Mouse (Mus musculus) gastrocnemius, postnatal 4 days (tissue): ENCODE data around the gene Nfic. TPM values are rescaled to one million over a fixed set of nuclear protein-coding genes. Genes with fewer than 3 reads are reported as not detected.

ENCODE experiments used
- DNase-seq, 2 experiments: peaks; one replicate each; pipeline ENCODE4 v3.0.0; 2021 to 2022; ENCODE audit warnings: low spot score in 2 of 2, mixed read lengths in 2 of 2
- total RNA-seq, 2 experiments: library from RNA; stranded (reverse); gene quantifications; 2 replicates each; pipeline ENCODE4 v1.2.3; 2021

Gene Nfic
- total RNA-seq, 2 experiments from 2014 or later = 274 to 335 TPM

DNA sequence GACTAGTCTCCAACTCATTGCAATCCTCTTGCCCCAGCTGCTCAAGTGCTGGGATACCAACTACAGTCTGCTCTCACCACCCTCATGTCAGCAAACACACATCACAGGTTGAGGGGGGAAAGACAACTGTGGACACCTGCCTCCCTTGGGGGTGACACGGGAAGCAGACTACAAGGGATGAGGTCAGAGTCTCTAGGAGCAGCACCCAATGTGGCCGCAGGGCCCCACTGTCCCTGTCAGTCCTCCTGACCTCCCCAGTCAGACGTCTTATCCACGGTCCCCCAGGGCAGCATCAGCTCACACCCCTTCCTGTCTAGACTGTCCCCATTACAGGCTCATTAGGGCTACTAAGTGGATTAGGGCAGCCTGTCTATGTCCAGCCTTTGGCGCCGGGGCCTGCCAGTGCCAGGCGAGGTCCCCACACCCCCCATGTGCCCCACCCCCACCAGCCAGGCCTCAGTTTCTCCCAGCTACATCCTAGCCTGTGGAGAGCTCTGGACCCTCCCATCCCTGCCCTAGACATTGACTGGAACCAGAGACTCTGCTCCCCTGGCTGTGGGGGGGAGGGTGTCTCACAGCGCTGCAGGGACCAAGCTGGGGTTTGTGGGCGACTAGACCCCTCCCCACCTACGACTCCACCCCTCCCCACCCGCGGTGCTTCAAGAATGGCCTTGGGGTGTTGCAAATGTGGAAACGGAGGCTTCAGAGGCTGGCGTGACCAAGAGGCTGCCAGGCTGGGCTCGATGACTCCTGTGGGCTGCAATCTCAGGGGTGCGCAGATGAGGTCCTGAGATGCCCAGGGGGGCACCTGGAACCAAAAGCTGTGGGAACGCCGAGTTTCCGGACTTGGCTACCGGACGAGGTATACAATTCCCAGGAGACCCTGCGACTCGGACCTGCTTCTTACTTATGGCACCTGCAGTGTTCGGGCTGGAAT lies 48.7 kb downstream of the Nfic start:
- no peak for DNase-seq

DNA sequence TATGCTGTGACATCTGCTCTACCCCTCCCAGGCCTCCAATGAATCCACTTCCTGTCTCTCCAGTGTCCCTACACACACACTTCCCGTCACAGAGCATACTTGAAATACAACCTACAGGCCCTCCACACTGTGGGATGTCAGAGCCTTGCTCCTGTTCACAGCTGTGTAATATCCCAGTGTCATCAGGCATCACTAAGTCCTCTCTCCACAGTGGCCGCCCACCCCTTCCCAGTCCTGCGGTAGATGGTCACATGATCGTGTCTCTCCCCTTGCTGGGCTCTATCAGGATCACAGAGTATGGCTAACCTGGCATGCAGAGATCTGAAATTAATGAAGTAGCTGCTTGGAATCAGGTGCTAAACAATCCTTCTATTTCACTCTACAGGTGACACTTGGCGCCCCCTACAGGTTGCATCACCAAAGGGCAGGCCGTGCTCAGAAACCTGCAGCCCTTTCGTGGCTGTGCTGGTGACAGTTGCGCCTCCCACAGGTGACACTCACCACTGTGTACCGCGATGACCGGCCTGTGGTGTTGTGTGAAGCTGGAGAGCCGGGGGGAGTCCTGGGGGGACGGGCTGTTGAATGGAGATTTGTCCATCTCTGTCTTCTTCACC lies 49.7 kb downstream of the Nfic start:
- no peak for DNase-seq

DNA sequence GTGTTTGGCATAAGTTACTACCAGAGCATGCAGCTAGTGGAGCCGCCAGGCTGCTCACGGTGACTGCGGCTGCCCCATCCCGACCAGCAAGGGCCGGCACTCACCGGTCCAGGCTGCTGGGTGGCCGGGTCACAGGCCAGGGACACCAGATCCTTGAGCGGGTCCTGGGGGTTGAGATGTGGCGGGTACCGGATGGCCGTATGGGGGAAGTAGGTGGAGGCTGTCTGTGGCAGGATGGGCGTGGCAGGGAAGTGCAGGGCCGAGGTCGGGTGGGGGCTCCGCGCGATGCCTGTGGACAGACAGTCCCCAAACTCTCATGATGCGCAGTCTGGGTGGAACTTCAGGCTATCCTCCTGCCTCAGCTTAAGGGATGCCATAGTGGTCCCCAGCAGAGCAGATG lies 50.7 kb downstream of the Nfic start:
- DNase-seq = no peak

DNA sequence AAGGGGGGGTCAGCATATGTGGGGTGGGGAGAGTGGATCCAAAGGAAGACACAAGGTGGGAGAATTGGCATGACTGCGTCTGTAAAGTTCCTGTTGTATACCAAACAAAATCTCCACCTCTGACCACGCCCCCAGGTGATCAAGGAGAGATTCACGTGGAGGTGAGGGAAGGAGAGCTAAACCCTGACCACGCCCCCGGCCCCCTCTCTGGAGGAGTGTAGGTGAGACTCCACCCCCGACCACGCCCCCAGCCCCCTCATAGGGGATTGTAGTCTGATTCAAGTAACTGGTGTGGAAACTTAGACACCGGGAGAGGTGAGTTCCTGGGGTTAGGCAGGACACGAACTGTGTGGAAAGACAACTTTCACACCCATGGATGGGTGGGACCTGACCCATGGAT lies 51.4 kb downstream of the Nfic start:
- DNase-seq = no peak

DNA sequence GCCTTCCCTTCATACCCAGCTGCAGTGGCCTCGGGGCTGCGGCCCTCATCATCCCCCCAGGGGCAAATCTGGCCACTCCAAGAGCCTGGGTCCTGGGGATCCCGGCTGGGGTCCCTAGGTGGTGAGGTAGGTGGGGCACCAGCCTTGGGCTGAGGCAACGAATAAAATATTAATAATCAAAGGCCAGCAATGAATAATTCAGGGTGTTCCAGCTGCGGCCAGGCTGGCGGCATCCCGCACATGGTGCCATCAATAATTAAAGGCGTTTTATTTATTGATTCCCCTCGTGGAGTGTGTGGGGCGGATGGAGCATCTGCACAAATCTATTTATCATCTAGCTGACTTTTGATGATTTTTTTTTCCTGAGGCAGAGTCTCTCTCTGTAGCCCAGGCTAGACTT lies 51.9 kb downstream of the Nfic start:
- DNase-seq = no peak

DNA sequence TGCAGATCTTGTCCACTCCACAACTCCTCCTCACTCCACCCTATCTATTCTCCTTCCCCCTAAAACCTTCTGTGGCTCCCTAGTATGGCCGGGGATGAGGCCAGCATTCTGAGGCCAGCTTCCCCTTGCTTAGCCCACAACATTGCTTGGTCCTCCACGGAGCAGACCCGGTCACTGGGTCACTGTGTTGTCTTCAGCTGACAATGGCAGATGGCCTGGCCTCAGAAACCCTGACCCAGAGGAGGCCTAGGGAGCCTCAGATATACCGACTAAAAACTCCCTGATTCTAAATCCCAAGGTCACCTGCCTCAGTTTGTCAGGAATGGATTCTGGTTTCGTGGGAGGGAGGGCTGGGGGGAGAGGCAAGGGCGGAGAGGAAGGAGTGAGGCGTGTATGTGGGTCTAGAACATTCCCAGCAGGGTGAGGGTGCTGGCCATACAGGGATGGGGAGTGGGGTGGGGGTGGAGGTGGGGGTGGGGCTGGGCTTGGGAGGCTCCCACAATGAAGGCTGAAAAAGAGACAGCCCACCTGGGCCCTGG lies 53.1 kb downstream of the Nfic start:
- no peak for DNase-seq

DNA sequence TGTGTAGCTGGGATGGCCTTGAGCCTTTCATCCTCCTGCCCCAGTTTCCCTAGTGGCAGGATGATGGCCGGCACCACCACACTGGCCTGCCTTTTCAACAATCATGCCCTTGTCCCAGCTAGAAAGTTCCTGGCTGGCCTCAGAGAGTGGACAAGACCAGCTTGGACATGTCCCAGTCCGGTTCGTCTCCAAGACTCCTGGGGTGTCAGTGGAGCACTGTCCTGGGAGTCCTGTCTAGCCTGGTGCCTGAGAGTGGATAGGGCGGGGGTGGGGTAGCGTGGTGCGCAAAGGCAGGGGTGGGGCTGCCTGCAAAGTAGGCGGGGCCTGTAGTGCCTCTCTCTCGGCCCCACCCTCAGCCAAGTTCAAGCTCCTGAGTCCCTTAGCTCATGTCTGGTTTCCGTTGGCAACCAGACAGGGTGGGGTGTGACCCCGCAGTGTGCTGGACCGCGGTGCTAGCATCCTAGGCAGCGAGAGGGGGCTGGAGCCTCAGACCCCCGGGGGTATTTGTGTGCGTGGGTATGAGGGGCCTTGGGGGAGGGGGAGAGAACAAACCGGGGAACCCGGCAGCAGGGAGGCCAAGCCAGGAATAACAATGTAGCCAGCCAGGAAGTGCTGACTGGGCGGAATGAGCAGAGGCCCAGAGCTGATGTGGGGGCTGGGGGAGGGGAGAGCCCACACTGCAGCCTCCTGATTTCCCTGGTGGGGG lies 53.8 kb downstream of the Nfic start:
- DNase-seq = peak in 1 of 2 experiments; percentile 82

DNA sequence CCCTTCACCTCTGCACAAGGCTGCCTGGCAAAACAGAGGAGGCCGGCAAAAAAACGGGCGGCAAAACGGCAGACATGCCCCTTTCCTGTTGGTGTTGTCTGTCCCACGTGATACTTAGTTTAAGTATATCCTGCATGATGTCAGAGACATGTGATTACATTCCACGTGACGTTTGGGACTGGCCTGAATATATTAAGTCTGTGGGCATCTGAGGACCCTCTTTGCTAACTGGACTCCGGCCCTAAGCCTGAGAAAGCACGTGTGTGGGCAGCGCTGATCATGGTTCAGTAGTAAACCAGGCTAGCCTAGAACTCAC lies 54.3 kb downstream of the Nfic start:
- no peak for DNase-seq

DNA sequence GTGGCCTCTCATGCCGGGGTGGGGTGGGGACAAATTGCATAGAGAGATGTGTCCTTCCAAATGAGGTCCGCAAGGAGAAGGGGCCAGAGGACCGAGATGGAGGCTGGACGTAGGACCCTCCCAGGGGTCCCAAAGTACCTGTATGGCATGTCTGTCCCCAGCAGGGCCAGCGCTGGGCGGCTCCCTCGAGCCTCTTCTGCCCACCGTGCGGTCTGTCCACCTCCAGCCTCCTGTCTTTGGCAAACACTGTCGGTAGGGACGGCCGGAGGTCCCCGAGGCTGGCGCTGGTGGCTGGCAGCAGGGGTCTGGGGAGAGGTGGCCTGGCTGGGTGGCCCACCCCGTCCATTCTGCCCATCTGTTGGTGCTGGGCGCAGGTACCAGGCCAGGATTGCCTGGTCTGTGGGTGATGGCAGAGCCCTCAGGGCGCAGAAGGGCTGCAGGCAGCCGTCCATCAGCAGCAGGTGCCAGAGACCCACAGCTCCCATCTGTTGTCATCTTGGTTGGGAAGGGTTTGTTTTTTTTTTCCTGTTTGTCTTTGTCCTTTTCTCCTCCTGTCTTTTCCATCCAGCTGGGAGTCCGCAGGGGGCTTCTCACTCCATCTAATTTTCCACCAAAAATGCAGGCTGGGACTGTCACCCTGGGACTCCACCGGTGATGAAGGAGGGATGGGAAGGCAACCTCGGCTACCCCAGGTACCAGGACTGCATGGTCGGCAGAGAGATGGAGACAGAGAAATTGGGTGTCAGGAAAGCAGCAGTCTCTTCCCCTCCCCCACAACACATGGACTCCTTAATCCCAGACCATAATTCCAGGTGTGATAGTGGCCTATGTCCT lies 54.8 kb downstream of the Nfic start:
- DNase-seq = no peak

DNA sequence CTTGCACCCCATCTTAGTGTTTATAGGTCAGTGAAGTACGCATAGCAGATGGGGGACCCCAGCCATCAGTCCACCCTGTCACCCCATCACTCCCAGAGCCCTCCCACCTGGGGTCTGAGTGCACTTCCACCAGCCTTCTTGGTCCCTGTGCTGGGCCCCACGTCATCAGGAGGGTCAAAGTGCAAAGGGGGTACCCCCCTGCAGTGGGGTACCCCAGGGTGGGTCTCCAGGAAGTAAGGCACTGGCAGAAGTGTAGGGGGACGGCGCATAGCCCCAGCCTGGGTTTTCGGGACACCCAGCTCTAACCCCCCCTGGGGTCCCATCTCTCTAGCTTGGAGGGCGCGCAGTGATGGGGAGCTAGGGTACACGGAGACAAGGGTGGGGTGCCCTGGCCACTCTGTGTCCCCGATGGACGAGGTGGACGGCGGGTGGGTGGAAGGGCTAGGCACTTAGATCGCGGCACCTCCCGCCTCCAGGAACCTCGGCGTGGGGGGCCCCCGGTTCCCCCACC lies 55.6 kb downstream of the Nfic start:
- DNase-seq = no peak

DNA sequence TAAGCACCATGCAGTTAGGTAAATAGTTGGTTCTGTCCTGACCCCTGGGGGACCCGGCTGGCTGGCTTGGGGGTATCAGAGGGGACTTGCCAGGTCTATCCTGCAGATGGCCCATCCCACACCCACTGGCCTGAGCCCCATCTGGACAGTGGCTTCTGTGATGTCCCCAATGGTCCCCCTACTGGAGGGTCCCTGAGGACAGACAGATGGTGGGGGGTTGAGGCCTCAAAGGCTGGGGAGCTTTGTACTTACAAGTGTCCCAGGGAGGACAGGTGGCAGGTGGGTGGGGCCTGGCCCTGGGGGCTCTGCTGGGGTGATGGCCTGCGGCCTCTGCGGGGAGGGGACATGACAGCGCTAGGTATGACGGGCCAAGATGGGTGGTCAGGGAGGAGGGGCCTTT lies 56.1 kb downstream of the Nfic start:
- no peak for DNase-seq

DNA sequence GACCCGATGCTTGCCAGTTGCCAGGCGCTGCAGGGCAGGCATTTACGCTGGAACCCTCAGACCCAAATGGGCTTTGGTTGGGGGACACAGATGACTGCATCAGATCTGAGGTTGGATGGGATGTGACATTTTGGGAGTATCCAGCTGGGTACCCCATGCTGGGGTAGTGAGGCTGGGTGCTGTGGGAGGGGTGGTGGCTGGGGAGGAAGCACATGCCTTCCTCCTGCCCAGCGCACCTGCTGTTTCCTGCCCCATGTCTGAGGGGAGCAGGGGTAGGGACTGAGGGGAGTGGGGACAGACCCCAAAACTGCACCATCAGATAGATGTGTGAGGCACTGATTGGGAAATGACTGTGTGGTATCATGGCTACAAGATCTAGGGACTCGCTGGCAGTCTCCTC lies 58.7 kb downstream of the Nfic start:
- no peak for DNase-seq

DNA sequence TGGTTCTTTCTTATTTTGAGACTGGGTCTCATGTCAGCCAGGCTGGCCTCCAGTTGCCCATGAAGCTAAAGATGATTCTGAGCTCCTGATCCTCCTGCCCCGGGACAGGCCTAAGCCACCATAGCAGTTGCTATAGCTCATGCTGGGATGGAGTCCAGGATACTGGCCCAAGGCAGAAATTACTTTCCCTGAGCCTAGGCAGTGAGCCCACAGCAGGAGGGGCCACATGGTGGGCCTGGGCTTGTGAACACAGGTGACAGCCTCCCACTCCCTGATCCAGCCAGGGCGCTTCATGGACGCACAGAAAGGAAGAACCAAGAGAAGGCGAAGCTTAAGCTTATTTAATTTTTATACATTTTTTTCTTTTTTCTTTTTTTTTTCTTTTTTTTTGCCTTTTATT lies 59.6 kb downstream of the Nfic start:
- no peak for DNase-seq

DNA sequence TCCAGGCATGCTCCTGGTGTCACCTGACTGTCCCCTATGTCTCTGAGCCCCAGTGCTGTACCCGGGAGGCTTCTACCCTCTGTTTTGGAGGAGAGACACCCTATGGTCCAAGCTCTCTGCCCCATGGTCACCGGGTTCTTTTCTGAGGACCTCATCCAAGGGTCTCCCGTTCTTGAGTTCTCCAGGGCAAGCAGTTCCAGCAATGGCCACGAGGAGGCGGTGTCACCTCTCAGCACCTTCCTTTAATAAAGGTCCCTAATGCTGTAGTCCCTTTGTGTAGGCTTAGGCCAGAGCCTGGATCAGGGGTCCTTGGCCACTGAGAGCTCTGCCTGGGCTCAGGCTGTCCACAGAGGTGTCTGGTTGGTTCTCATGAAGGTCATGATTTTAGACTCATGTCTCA lies 60.3 kb downstream of the Nfic start:
- DNase-seq = peak in 1 of 2 experiments; percentile 70

DNA sequence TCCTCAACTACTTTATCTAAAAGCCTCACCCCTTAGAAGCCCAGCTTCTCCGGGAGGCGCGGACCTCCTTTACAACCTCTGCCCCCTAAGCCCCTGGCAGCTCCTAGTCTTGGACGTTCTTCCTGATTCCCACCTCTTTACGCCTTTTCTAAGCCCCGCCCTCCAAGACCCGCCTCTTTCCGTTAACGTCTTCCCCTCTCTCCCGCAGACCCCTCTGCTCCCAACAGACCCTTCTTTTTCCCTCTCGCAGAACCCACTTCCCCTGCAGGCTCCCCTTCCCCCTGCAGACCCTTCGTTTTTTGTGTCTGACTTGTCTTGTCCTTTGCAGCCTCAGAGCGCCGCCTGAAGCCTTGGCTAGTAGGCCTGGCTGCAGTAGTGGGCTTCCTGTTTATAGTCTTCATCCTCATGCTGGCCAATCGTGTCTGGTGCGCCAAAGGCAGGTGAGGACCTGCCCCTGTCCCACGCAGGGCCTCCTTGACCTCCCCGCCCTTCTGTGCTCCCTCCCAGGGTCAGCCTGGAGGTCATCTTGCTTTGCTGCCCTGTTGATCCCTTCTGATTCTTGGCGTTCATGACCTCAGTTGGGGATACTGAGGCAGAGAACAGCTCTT lies 61.9 kb downstream of the Nfic start:
- no peak for DNase-seq

DNA sequence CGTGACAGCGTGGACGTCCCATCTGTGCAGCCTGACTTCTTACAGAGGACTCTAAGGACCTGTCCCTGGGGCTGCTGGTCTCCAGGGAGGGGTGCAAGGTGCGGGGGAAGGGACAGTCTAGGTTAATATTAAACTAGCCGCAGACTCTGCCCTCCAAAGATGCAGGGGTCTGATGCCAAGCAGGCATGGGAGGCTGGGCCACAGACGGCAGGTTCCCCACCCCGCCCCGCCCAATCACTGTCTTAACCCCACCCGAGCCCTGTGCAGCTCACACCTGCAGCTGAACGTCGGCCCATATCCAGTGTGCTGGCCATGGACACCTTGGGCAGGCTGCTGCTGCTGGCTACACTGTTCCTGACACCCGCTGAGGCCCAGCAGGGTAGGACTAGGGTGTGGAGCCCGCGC lies 62.7 kb downstream of the Nfic start, which contains the start of gene Smim24:
TSS of gene Smim24 (plus strand) at position 271 of the 405 bp plus-strand sequence.
- no peak for DNase-seq

DNA sequence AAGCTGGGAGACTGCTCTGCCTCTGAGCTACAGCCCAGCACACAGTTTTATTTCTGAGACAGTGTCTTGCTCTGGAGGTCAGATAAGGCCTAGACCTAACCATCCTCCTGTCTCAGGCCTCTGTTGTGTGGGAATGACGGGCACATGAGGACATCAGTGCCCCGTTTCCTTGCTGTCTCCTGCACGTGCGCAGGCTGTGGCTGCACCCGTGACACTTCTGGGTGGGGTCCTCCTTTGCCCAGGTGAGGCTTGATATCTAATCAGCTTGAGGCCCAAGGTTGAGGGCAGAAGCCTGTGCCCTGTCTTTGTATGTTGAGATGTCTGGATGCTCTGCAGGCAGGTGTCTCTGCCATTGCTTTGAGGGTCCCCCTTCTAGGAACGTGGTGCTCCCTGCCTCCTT lies 63.2 kb downstream of the Nfic start:
- DNase-seq = no peak

DNA sequence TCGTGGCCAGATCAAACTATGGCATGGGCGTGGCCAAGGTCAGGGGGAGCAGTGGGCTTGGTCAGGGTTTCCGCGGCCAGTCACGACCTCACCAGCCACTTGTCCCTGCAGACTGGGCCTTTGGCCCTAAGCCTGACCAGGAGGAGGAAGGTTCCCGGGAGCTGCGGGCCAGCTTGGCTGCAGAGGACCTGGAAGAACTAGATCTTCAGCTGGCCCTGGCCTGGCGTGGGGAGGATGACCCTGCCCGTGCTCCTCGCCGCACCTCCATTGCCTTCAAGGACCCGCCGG lies 64.8 kb downstream of the Nfic start:
- DNase-seq = no peak

DNA sequence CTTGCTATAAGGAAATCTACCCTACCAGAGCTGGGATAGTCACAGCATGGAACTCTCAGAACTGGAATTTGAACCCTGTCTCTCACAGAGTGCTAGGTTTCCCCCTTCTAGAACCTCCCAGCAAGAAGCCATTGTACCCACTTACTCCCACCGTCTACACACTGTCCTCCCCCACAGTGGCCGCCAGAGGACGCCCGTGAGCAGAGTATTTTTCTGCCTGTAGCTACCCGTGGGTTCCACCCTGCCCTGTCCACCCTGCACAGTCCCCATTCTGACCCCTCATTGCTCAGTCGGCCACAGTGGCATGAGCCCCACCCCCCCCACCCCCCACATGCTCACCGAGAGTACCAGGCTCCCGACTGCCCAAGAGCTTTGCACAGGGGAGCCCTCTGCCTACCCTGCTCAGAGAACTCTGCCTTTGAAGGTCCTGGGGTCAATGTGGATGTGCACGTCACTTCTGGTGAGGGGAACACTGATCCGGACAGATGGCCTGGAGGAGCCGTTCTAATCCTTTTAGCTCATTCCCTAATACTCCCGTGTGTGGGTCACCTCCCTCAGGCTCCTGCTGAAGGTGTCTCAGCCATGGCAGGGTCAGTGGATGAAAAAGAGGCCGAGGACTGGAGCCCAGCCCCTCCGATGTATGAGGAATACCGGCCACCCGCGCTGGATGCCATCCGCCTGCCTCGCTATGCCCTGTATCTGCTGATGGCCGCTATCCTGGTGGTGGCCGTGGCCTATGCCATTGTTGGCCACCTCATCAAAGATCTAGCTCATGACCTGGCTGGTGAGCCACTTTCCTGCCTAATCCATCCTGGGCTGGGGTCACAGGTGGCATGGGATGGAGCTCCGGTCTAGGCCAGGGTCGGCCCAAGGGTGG lies 65.4 kb downstream of the Nfic start:
- DNase-seq = peak in 1 of 2 experiments; percentile 76

DNA sequence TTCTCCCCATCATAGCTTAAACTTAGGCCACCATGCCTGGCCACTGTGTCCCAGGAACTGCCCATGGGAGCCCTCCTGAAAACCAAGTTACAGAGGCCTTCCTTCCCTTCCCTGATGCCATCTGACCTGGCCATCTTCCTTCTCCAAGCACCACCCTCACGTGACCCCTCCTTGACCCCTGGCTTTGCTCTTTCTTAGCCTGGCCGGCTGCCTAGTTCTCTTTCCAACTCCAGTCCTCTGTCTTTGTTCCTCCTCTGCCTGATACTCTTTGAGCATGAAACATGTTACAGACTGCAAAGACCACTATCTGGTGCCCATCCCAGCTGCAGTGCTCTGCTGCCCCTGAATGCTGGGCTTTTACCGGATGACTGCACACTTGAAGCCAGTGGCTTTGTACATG lies 66.1 kb downstream of the Nfic start:
- DNase-seq = no peak
